Mouse (Mus musculus): ENCODE data around the gene Gpatch8.

- TF ChIP-seq EP300 (IDR thresholded peaks at IDR 0.05; ENCODE audit: insufficient read depth, low read depth, low read length) (no peak), CTCF (IDR thresholded peaks at IDR 0.05; ENCODE audit: low read depth, low read length) (no peak), POLR2A (IDR thresholded peaks at IDR 0.05; ENCODE audit: insufficient read depth, low read length) (no peak)
Observed at GRCm38 (mm10) chr11:102481779-102482178, 74.4 kb downstream of the Gpatch8 start.
